Mouse (Mus musculus) 416B (cell line): ENCODE results near the gene Cplx3.
A peak's percentile ranks its signal among the peaks of the same experiment; 100 is the strongest.

Experiments used
- DNase-seq: peaks from one replicate; pipeline ENCODE4 v3.0.0; 2011; ENCODE audit warnings: low read depth

The Cplx3 gene

GRCm38 (mm10) chr9:57638651-57639459 is 32.8 kb upstream of the Cplx3 start:
- DNase-seq: peak; percentile 58

GRCm38 (mm10) chr9:57637741-57638322 is 31.8 kb upstream of the Cplx3 start:
- DNase-seq: peak; percentile 84

GRCm38 (mm10) chr9:57637272-57637671 is 31.2 kb upstream of the Cplx3 start:
- no peak for DNase-seq

GRCm38 (mm10) chr9:57633481-57634024 is 27.5 kb upstream of the Cplx3 start:
- peak; percentile 76 for DNase-seq

- peak; percentile 64 for DNase-seq
These were observed 23.2 kb upstream of the Cplx3 start for GRCm38 (mm10) chr9:57629118-57629874.

- DNase-seq: no peak
These were observed 22.6 kb upstream of the Cplx3 start for GRCm38 (mm10) chr9:57628717-57629116.

- DNase-seq: no peak
These were observed 21.8 kb upstream of the Cplx3 start for GRCm38 (mm10) chr9:57627892-57628291.

- DNase-seq: no peak
These were observed 21.1 kb upstream of the Cplx3 start for GRCm38 (mm10) chr9:57627191-57627590.

GRCm38 (mm10) chr9:57625674-57626500 is 19.8 kb upstream of the Cplx3 start:
- DNase-seq: no peak

GRCm38 (mm10) chr9:57624295-57624694 is 18.2 kb upstream of the Cplx3 start:
- no peak for DNase-seq

GRCm38 (mm10) chr9:57620674-57621073 is 14.6 kb upstream of the Cplx3 start, which contains the start of gene Lman1l:
Gene Lman1l (minus strand): TSS chr9:57620774.
- DNase-seq: no peak

GRCm38 (mm10) chr9:57618854-57619253 is 12.8 kb upstream of the Cplx3 start:
- no peak for DNase-seq

GRCm38 (mm10) chr9:57617556-57618169 is 11.6 kb upstream of the Cplx3 start:
- peak; percentile 59 for DNase-seq

GRCm38 (mm10) chr9:57614786-57615185 is 8.7 kb upstream of the Cplx3 start:
- no peak for DNase-seq

GRCm38 (mm10) chr9:57613975-57614374 is 7.9 kb upstream of the Cplx3 start:
- DNase-seq: no peak

- no peak for DNase-seq
These were observed 6.5 kb upstream of the Cplx3 start for GRCm38 (mm10) chr9:57612587-57612986.

- DNase-seq: no peak
These were observed 4.3 kb upstream of the Cplx3 start for GRCm38 (mm10) chr9:57610359-57610826.

GRCm38 (mm10) chr9:57609803-57610202 is 3.7 kb upstream of the Cplx3 start:
- DNase-seq: no peak

- DNase-seq: no peak
These were observed 578 bp downstream of the Cplx3 start for GRCm38 (mm10) chr9:57605503-57605902.

- DNase-seq: no peak
These were observed 1.2 kb downstream of the Cplx3 start for GRCm38 (mm10) chr9:57604875-57605274.

GRCm38 (mm10) chr9:57602098-57602497 is 4.0 kb downstream of the Cplx3 start:
- DNase-seq: no peak
